Comparison of ENCODE assay signal across 19 mouse cellular contexts in the genomic region with DNA sequence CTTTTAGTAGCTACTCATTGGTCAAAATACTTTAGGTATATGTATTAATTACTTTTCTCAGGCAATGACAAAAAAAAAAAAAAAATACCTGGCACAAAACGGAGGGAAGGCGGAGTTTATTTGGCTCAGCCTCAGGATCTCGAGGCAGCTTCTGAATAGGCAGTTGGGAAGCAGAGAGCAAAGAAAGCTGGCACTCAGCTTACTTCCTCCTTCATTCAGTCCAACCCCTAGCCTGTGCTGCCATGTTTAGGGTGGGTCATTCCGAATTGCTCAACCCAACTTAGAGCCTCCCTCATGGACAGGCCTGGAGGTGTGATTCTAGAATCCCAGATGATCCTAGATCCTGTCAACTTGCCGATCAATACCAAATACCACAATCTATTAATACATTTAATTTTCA. TPM values are rescaled to one million over a fixed set of nuclear protein-coding genes. Genes with fewer than 3 reads are reported as not detected.
DNase-seq lines count a peak whose midpoint lies in the region; ATAC-seq and TF ChIP-seq lines count a peak whose summit lies in the region.
"Had no signal": no experiment of that assay in that cellular context is flagged by ENCODE, and none has a peak within 500 bp of the region (broad histone marks: within the 10 kb centered on the region; RNA-seq: fewer than 3 reads in every experiment).

No protein-coding gene starts in this region.

- DNase-seq in heart, adult 11 months = peak; percentile 93
- DNase-seq in heart, postnatal 4 days = no peak
- DNase-seq in 3134 (ENCODE audit: extremely low read depth, insufficient read length, low spot score) = peak; percentile 13
- peak; percentile 66 for DNase-seq in brain, embryonic 14.5 days (ENCODE audit: low read depth)
- no peak for DNase-seq in testis, postnatal 14 days (ENCODE audit: low spot score)
- DNase-seq in liver, postnatal 0 days = no peak
- DNase-seq: adrenal gland, adult 2 months; cerebellum, postnatal 10 days; kidney, adult 8-10 months; kidney, postnatal 14 days; layer of hippocampus, adult 9-11 months; liver, embryonic 13.5 days; midbrain, embryonic 14.5 days; thymus, postnatal 4 days had no signal

- no peaks in the 10 kb centered on the region for H3K36me3 ChIP-seq in liver, postnatal 0 days (replicated peaks; ENCODE audit: insufficient read depth, low read length)
- H3K36me3 ChIP-seq: embryonic facial prominence, embryonic 15.5 days; heart, embryonic 13.5 days; liver, embryonic 13.5 days had no signal

- TF ChIP-seq EP300 in liver, postnatal 0 days (IDR thresholded peaks at IDR 0.05; ENCODE audit: low read depth) = no peak

- no peak overlapping the region for H3K9ac ChIP-seq in liver, postnatal 0 days (replicated peaks)
- H3K9ac ChIP-seq: embryonic facial prominence, embryonic 15.5 days; heart, embryonic 13.5 days; liver, embryonic 13.5 days had no signal

- no peak overlapping the region for H3K27ac ChIP-seq in liver, postnatal 0 days (ENCODE audit: low read depth)
- H3K27ac ChIP-seq: embryonic facial prominence, embryonic 15.5 days; heart, embryonic 13.5 days; liver, embryonic 13.5 days had no signal

- no peaks in the 10 kb centered on the region for H3K27me3 ChIP-seq in liver, postnatal 0 days (ENCODE audit: insufficient read depth, low read length)
- H3K27me3 ChIP-seq: embryonic facial prominence, embryonic 15.5 days; heart, embryonic 13.5 days; liver, embryonic 13.5 days; megakaryocyte, embryonic 14.5 days had no signal

- no peak for TF ChIP-seq POLR2A in brain, embryonic 14.5 days (IDR thresholded peaks at IDR 0.05; ENCODE audit: borderline replicate concordance, extremely low read depth, insufficient read depth, insufficient read length, poor library complexity, severe bottlenecking)

- H3K4me3 ChIP-seq in liver, postnatal 0 days (ENCODE audit: low read depth, low read length) = no peak overlapping the region
- H3K4me3 ChIP-seq: embryonic facial prominence, embryonic 15.5 days; heart, embryonic 13.5 days; liver, embryonic 13.5 days; megakaryocyte, embryonic 14.5 days; myocyte had no signal

- H3K4me2 ChIP-seq in liver, postnatal 0 days (ENCODE audit: low read depth, low read length) = no peak overlapping the region
- H3K4me2 ChIP-seq: embryonic facial prominence, embryonic 15.5 days; heart, embryonic 13.5 days; liver, embryonic 13.5 days had no signal

- 60% methylated on average over 5 of the region's 5 CpGs for WGBS in liver, postnatal 0 days (ENCODE audit: insufficient replicate concordance)

- H3K4me1 ChIP-seq in liver, postnatal 0 days (ENCODE audit: insufficient read depth) = peaks cover 34% of the 10 kb centered on the region

- no peak for TF ChIP-seq CTCF in brain, embryonic 14.5 days (IDR thresholded peaks at IDR 0.05; ENCODE audit: borderline replicate concordance, extremely low read depth, insufficient read depth, insufficient read length)
- TF ChIP-seq CTCF in liver, postnatal 0 days (IDR thresholded peaks at IDR 0.05; ENCODE audit: low read depth) = no peak

- peak; percentile 48 for ATAC-seq in megakaryocyte, adult 5-6 weeks (ENCODE audit: poor library complexity, severe bottlenecking)
- no peak for ATAC-seq in liver, postnatal 0 days

- H3K9me3 ChIP-seq in liver, postnatal 0 days (ENCODE audit: low read length) = no peaks in the 10 kb centered on the region
- H3K9me3 ChIP-seq: embryonic facial prominence, embryonic 15.5 days; heart, embryonic 13.5 days; liver, embryonic 13.5 days; megakaryocyte, embryonic 14.5 days had no signal

RNA-seq across cellular contexts. Expression of gene Itm2b, which starts 18.3 kb away (rescaled TPM):
- total RNA-seq in heart, postnatal 4 days (2021) = 100 to 1,000 TPM; 441 to 466 TPM
- polyA plus RNA-seq in brain, embryonic 14.5 days (2012; rRNA removed) = 371 and 377 TPM in 2 replicates
- 2,082 and 2,200 TPM in 2 replicates for total RNA-seq in megakaryocyte, adult 5-6 weeks (2015)
- total RNA-seq in megakaryocyte, adult 5-6 weeks (2017) = 1,839 and 1,925 TPM in 2 replicates
- polyA plus RNA-seq in liver, postnatal 0 days (2015; fragmentation: Nextera tagmentation; extraction: Ambion mirVana) = 961 and 1,004 TPM in 2 replicates

Comparison
In these comparisons a context has a peak if more than half of its experiments do, and no peak if none do; other contexts are left out.
1. DNase-seq: peak in heart, adult 11 months (single experiment), 3134 (single experiment) and brain, embryonic 14.5 days (single experiment); none in heart, postnatal 4 days (single experiment), testis, postnatal 14 days (single experiment) and liver, postnatal 0 days (single experiment).